Mouse (Mus musculus): Measurements from ENCODE around the gene Gm44596. TPM values are rescaled to one million over a fixed set of nuclear protein-coding genes. Genes with fewer than 3 reads are reported as not detected.

Gene Gm44596
- total and polyA plus RNA-seq, 2 experiments from 2014 or later = not detected

DNA sequence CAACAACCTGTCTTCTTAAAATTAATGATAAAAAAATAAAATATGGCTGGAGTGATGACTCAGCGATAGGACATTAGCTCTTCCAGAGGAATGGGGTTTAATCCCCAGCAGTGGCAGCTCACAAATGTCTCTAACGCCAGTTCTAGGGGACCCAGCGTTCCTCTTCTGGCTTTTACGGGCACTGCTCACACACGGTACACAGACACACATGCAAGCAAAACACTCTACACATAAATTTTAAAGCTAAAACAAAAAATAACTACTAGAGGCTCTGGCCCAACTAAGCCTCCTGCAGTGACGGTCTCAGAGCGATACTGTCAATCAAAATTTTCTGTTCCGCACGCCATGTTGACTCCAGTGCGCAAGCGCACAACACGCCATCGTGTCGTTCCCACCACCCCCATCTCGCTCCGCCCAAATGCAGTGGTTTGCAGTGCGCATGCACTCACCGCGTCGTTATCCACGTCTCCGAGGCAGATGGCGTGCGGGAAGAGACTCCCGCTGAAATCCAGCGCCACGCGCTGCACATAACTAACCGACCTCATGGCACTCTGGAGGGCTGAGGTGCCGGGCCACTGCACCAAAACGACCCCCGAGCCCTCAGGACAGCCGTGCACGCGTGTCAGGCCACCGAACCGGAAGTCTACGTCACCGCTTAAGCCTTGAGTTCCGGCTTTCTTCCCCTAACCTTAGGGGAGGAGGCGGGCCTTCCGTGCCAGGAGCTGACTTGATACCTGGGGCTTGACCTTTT is 49.1 kb downstream of the Gm44596 start, which contains the start of gene Itfg2:
Gene Itfg2, minus strand, starts transcription at position 663 of the 751 bp plus-strand sequence.
- Histone ChIP-seq H3K27me3 (ENCODE audit: insufficient read depth, low read length) (no peaks in the 10 kb centered on the region), H3K4me1 (ENCODE audit: insufficient read depth) (0 out of 2 replicates have a peak, but pooled peaks cover 6% of the 10 kb centered on the region), H3K27ac (ENCODE audit: low read depth, low read length) (peak within 1 kb of the TSS; percentile 98), H3K9me3 (ENCODE audit: low read length) (no peaks in the 10 kb centered on the region), H3K4me2 (ENCODE audit: low read depth) (peak within 1 kb of the TSS; percentile 66), H3K36me3 (ENCODE audit: insufficient read depth) (peaks cover 8% of the 10 kb centered on the region), H3K9ac (peak within 1 kb of the TSS; percentile 81), H3K4me3 (ENCODE audit: low read depth, low read length) (peak within 1 kb of the TSS; percentile 53)
- DNase-seq = peak; percentile 99
- peak; percentile 17; the same call in 1 of the 2 replicates for TF ChIP-seq CTCF (IDR thresholded peaks at IDR 0.05; ENCODE audit: low read depth)
- under 1% methylated on average over 42 of the region's 42 CpGs for WGBS
- ATAC-seq = peak; percentile 97

DNA sequence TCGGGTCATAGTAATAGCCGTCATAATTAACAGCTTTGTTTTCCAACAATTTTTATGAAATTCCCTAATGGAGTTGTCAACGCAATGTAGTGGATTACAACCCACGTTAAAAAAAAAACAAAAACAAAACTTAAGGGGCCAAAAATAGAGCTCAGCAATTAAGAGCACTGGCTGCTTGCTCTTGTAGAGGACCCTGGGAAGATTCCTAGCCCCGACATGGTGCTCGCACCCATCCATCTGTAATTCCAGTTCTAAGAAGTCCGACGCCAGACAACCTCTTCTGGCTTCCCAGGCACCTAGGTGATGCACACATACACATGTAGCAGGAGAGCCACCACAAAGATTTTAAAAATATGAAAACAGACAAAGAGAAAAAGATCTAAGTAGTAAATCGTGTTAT is 49.7 kb downstream of the Gm44596 start:
- 19% methylated on average over 9 of the region's 9 CpGs for WGBS
- Histone ChIP-seq H3K4me2 (ENCODE audit: low read depth) (peak overlapping the region; percentile 66), H3K27ac (ENCODE audit: low read depth, low read length) (peak overlapping the region; percentile 98), H3K9ac (peak overlapping the region; percentile 81), H3K9me3 (ENCODE audit: low read length) (no peaks in the 10 kb centered on the region), H3K4me3 (ENCODE audit: low read depth, low read length) (peak overlapping the region; percentile 53), H3K27me3 (ENCODE audit: insufficient read depth, low read length) (no peaks in the 10 kb centered on the region), H3K36me3 (ENCODE audit: insufficient read depth) (peaks cover 14% of the 10 kb centered on the region), H3K4me1 (ENCODE audit: insufficient read depth) (0 out of 2 replicates have a peak, but pooled peaks cover 6% of the 10 kb centered on the region)
- no peak for DNase-seq
- no peak for TF ChIP-seq CTCF (IDR thresholded peaks at IDR 0.05; ENCODE audit: low read depth)
- ATAC-seq = no peak

DNA sequence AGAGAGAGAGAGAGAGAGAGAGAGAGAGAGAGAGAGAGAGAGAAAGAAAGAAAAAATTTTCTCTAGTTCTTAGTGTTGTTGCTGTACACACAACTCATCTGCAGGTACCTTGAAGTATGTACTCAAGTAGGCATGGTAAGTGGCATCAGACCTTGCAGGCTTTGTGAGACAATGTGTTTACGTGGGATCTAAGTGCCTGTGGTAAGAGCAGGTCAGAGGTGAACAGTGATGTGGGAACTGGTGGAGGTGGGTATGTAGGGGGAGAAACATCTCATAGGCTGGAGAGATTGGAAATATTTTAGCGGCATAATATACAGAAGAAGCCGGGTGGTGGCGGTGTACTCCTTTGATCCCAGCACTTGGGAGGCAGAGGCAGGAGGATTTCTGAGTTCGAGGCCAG is 52.3 kb downstream of the Gm44596 start:
- Histone ChIP-seq H3K4me1 (ENCODE audit: insufficient read depth) (0 out of 2 replicates have a peak, but pooled peaks cover 6% of the 10 kb centered on the region), H3K4me2 (ENCODE audit: low read depth) (no peak overlapping the region), H3K4me3 (ENCODE audit: low read depth, low read length) (no peak overlapping the region), H3K9ac (no peak overlapping the region), H3K9me3 (ENCODE audit: low read length) (no peaks in the 10 kb centered on the region), H3K36me3 (ENCODE audit: insufficient read depth) (peaks cover 37% of the 10 kb centered on the region), H3K27ac (ENCODE audit: low read depth, low read length) (no peak overlapping the region), H3K27me3 (ENCODE audit: insufficient read depth, low read length) (no peaks in the 10 kb centered on the region)
- no peak for DNase-seq
- TF ChIP-seq CTCF (IDR thresholded peaks at IDR 0.05; ENCODE audit: low read depth) = no peak
- ATAC-seq = no peak
- 92% methylated on average over 5 of the region's 5 CpGs for WGBS

DNA sequence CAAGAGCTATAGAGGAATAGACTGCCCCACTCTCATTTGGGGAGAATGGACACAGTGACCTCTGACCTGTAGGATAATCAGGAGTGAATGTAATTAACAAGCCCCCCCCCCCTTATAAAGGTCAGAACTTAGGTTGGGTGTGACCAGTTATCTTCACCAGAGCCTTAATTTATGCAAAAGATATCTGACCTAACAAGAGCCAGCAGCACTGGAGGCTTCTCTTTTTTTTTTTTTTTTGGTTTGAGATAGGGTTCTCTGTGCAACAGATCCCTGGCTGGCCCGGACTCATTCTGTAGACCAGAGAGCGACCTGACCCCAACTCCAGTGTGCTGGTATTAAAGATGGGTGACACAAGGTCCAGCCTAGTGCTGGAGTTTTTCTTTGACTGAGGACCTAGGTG is 54.0 kb downstream of the Gm44596 start:
- ATAC-seq (no peak), DNase-seq (no peak)
- H3K9me3 ChIP-seq (ENCODE audit: low read length) = no peaks in the 10 kb centered on the region
- TF ChIP-seq CTCF (IDR thresholded peaks at IDR 0.05; ENCODE audit: low read depth) = no peak
- H3K9ac ChIP-seq = no peak overlapping the region
- WGBS = 98% methylated on average over 2 of the region's 2 CpGs
- no peak overlapping the region for H3K27ac ChIP-seq (ENCODE audit: low read depth, low read length)
- no peak overlapping the region for H3K4me2 ChIP-seq (ENCODE audit: low read depth)
- H3K4me3 ChIP-seq (ENCODE audit: low read depth, low read length) = no peak overlapping the region
- H3K27me3 ChIP-seq (ENCODE audit: insufficient read depth, low read length) = no peaks in the 10 kb centered on the region
- 0 out of 2 replicates have a peak, but pooled peaks cover 3% of the 10 kb centered on the region for H3K4me1 ChIP-seq (ENCODE audit: insufficient read depth)
- H3K36me3 ChIP-seq (ENCODE audit: insufficient read depth) = peaks cover 55% of the 10 kb centered on the region

DNA sequence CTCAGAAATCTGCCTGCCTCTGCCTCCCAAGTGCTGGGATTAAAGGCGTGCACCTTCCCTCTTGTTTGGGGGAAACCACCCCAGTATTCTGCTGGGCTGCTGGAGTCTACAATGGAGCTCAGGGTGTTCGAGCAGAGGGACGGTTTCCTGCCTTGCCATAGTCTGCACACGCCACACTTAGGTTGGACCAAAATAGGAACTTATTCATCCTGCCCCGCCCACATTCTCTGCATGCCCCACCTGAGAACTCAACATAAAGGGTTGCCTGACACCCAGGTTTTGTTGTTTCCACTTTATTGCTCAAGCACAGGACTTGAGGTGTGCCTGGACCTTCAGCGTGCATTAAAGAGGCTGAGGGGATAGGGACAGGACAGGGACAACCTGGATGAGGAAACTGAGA is 54.5 kb downstream of the Gm44596 start:
- WGBS = 93% methylated on average over 6 of the region's 6 CpGs
- ATAC-seq = no peak
- H3K36me3 ChIP-seq (ENCODE audit: insufficient read depth) = peaks cover 60% of the 10 kb centered on the region

DNA sequence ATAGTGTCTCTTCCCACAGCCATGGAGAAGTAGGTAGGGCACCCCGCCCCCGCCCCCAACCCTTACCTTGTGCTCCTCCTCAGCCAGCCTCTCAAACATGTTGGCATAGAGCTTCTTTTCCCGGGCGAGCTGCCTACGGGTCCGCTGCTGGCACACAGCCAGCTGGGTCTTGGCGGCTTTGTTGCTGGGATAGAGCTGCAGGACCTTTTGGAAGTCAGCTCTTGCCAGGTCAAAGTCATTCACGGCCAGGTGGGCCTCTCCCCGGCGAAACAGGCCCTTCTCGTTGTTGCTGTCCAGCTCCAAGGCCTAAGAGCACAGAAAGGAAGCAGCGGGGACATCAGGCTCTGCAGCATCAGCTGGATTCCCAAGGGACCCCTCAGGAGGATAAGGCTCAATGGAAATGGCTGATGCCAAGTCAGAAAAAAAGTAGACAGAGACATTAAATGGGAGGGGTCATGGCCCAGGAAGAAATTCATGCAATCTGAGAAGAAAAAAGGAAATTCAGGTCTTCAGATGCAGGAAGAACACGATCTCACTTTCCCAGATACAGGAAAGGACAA is 57.1 kb downstream of the Gm44596 start:
- peaks cover 75% of the 10 kb centered on the region for H3K36me3 ChIP-seq (ENCODE audit: insufficient read depth)
- DNase-seq (no peak), ATAC-seq (no peak)
- no peaks in the 10 kb centered on the region for H3K9me3 ChIP-seq (ENCODE audit: low read length)
- H3K9ac ChIP-seq = no peak overlapping the region
- no peak for TF ChIP-seq CTCF (IDR thresholded peaks at IDR 0.05; ENCODE audit: low read depth)
- no peaks in the 10 kb centered on the region; the same call in 1 of the 2 replicates for H3K4me1 ChIP-seq (ENCODE audit: insufficient read depth)
- 70% methylated on average over 13 of the region's 13 CpGs for WGBS
- no peak overlapping the region for H3K27ac ChIP-seq (ENCODE audit: low read depth, low read length)
- H3K27me3 ChIP-seq (ENCODE audit: insufficient read depth, low read length) = no peaks in the 10 kb centered on the region
- H3K4me2 ChIP-seq (ENCODE audit: low read depth) = no peak overlapping the region
- H3K4me3 ChIP-seq (ENCODE audit: low read depth, low read length) = no peak overlapping the region

More for the DNA sequence above, 54.5 kb downstream of the Gm44596 start:
- no peak for DNase-seq
- Histone ChIP-seq H3K4me2 (ENCODE audit: low read depth) (no peak overlapping the region), H3K27ac (ENCODE audit: low read depth, low read length) (no peak overlapping the region), H3K4me1 (ENCODE audit: insufficient read depth) (0 out of 2 replicates have a peak, but pooled peaks cover 3% of the 10 kb centered on the region), H3K27me3 (ENCODE audit: insufficient read depth, low read length) (no peaks in the 10 kb centered on the region), H3K4me3 (ENCODE audit: low read depth, low read length) (no peak overlapping the region), H3K9me3 (ENCODE audit: low read length) (no peaks in the 10 kb centered on the region), H3K9ac (no peak overlapping the region)
- no peak for TF ChIP-seq CTCF (IDR thresholded peaks at IDR 0.05; ENCODE audit: low read depth)

DNA sequence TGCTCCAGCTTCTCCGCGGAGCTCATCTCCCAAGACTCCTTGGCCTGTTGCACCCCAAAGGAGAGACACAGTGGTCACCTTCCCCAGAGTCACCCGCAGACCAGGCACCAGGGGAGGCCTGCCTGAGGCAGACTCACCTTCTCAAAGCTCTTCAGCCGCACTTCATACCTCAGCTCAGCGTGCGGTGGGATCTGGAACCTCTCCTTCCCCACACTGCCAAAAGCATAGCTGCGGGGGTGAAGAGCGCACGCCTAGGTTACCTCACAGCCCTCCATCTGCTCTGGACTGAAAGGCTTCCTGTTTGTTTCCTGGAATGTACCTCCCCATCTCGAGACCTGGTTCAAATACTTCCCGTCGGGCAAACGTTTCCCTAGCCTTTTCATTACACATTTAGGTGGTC is 58.3 kb downstream of the Gm44596 start:
- Histone ChIP-seq H3K4me3 (ENCODE audit: low read depth, low read length) (no peak overlapping the region), H3K9ac (no peak overlapping the region), H3K36me3 (ENCODE audit: insufficient read depth) (peaks cover 72% of the 10 kb centered on the region), H3K4me1 (ENCODE audit: insufficient read depth) (no peaks in the 10 kb centered on the region; the same call in 1 of the 2 replicates), H3K4me2 (ENCODE audit: low read depth) (no peak overlapping the region), H3K9me3 (ENCODE audit: low read length) (no peaks in the 10 kb centered on the region), H3K27me3 (ENCODE audit: insufficient read depth, low read length) (no peaks in the 10 kb centered on the region), H3K27ac (ENCODE audit: low read depth, low read length) (no peak overlapping the region)
- TF ChIP-seq CTCF (IDR thresholded peaks at IDR 0.05; ENCODE audit: low read depth) = no peak
- WGBS = 92% methylated on average over 13 of the region's 13 CpGs
- DNase-seq (no peak), ATAC-seq (no peak)

Measured in forebrain, postnatal 0 days (tissue).